Mouse (Mus musculus) intestine, embryonic 14.5 days (tissue): ENCODE data around the gene Ntm. TPM values are rescaled to one million over a fixed set of nuclear protein-coding genes. Genes with fewer than 3 reads are reported as not detected.

ENCODE experiments used
- ATAC-seq: fragments of 200-750 bp; cut with Nextera tagmentation; replicated peaks from 2 replicates; pipeline ENCODE4 v1.8.0; 2017; ENCODE audit warnings: low read depth, moderate number of reproducible peaks, moderate TSS enrichment, moderate library complexity; ENCODE audit not compliant: low FRiP score, low TSS enrichment
- DNase-seq: peaks from one replicate; pipeline ENCODE4 v3.0.0-alpha.2; 2018; ENCODE audit warnings: low spot score
- H3K27ac ChIP-seq: fragments of 300-500 bp; sonication (generic); 2 replicates; pipeline ENCODE4 v1.5.1; 2014; ENCODE audit warnings: low read depth, mild to moderate bottlenecking, control low read depth
- H3K27me3 ChIP-seq: fragments of 300-500 bp; sonication (generic); replicated peaks from 2 replicates; pipeline ENCODE4 v1.6.1; 2014; ENCODE audit warnings: low read length, control low read depth; ENCODE audit not compliant: control insufficient read depth, insufficient read depth
- H3K36me3 ChIP-seq: fragments of 300-500 bp; sonication (generic); 2 replicates; pipeline ENCODE4 v1.6.1; 2014; ENCODE audit warnings: low read length, control low read depth; ENCODE audit not compliant: control insufficient read depth, insufficient read depth
- H3K4me1 ChIP-seq: fragments of 300-500 bp; sonication (generic); replicated peaks from 2 replicates; pipeline ENCODE4 v1.6.1; 2014; ENCODE audit warnings: low read length, control low read depth, mixed read lengths; ENCODE audit not compliant: control insufficient read depth, insufficient read depth
- H3K4me2 ChIP-seq: fragments of 300-500 bp; sonication (generic); 2 replicates; pipeline ENCODE4 v1.6.1; 2014; ENCODE audit warnings: low read length
- H3K4me3 ChIP-seq: fragments of 300-500 bp; sonication (generic); 2 replicates; pipeline ENCODE4 v1.5.1; 2014; ENCODE audit warnings: low read depth, low read length, control low read depth, mixed read lengths
- H3K9ac ChIP-seq: fragments of 300-500 bp; sonication (generic); 2 replicates; pipeline ENCODE4 v1.6.1; 2014; ENCODE audit warnings: mild to moderate bottlenecking, low read length
- H3K9me3 ChIP-seq: fragments of 300-500 bp; sonication (generic); 2 replicates; pipeline ENCODE4 v1.6.1; 2016; ENCODE audit warnings: low read length, control low read depth; ENCODE audit not compliant: control insufficient read depth
- WGBS: fragments of 180-500 bp; shearing (Covaris S2); extraction: QIAGEN DNeasy Blood & Tissue Kit; methylation state at CpG from one replicate; pipeline ENCODE4 v1.1.7; 2014; 5-methylcytosine and 5-hydroxymethylcytosine counted together
- polyA plus RNA-seq: library from polyadenylated mRNA; unstranded; fragments of >200 nt; fragmentation: Nextera tagmentation; extraction: Ambion mirVana; gene quantifications from 2 replicates; pipeline ENCODE4 v1.2.1, GENCODE M21; 2014

Ntm gene
- polyA plus RNA-seq, 1 experiment from 2014 or later: 11.6 TPM

DNA sequence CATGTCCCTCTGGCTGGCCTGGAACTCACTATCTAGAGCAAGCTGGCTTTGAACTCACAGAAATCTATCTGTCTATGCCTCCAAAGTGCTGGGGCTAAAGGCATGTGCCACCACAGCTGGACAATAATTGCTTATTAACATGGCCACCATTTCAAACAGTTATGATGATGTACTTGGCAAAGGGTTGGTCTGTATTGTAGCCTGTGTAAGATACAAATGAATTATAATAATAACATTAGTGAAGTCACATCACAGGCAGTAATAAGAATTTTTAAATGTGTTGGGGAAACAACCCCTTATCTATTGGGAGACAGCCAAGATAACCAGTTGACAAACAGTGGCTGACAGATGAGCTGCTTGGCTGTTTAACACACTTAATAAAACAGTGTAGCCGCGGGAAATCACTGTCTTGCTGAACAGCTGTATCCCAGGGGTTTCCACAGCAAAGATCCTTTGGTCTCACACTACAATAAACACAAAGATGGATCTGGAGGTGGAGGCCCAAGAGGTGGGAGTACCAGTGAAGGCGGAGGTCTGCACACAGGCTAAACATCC, 302.8 kb downstream of the Ntm start:
- Histone ChIP-seq H3K36me3 (no peaks in the 10 kb centered on the region), H3K27ac (no peak overlapping the region), H3K9ac (no peak overlapping the region), H3K4me2 (no peak overlapping the region), H3K4me1 (no peaks in the 10 kb centered on the region; the same call in 1 of the 2 replicates), H3K9me3 (no peaks in the 10 kb centered on the region), H3K4me3 (no peak overlapping the region), H3K27me3 (no peaks in the 10 kb centered on the region)
- WGBS: 29% methylated on average over 3 of the region's 3 CpGs
- ATAC-seq: no peak
- DNase-seq: no peak

DNA sequence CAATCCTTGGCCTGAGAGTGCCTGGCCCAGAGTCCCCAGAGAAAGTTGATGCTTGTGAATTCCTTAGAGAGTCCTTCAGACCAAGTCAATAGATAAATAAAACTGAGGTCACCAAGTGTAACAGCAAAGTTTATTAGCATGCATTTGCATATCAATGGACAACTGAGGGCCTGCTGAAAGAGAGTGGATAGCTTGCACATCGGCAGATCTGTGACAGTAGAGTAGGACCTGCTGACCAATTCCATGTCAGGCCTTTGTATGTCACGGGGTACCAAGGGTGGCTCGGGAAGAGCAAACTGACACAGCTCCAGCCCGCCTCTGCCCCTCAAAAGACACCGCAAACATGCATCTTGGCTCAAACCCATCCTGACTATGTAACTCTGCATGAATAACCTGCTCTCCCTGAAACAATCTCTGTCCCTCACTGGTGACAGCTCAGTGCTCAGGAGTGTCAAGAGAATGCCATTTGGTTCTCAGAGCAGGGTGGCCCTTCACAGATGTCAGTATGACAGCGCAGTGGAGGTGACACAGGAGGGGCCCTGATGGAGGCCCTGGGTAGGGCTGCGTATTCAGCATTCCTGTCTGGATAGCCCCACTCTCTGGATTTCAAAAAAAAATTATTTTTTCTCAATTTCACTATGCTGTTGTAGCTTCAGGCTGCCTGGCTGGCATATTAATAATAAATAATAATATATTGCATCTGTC, 305.0 kb downstream of the Ntm start:
- Histone ChIP-seq H3K36me3 (no peaks in the 10 kb centered on the region), H3K9ac (no peak overlapping the region), H3K4me2 (no peak overlapping the region), H3K4me3 (no peak overlapping the region), H3K27me3 (no peaks in the 10 kb centered on the region), H3K27ac (no peak overlapping the region), H3K9me3 (no peaks in the 10 kb centered on the region), H3K4me1 (no peaks in the 10 kb centered on the region; the same call in 1 of the 2 replicates)
- no peak for ATAC-seq
- no peak for DNase-seq
- 77% methylated on average over 7 of the region's 7 CpGs for WGBS

DNA sequence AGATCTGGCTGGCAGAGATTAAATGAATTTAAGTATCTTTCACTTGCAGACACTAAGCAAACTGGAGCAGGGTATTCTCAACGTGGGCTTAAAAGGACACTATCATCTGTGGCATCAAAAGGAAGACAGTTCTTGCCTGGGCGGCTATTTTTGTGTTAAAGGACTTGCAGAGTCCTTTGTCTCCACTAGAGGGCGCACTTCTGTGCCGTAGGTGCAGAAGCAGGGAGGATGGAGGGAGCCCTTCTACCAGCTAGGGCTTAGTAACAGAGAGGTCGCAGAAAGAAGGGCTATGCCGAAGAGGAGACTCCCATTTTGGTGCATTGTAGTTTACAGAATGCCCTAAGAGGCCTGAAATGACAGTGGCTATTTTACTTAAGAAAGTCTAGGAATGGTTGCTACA, 308.1 kb downstream of the Ntm start:
- ATAC-seq (no peak), DNase-seq (no peak)
- H3K9me3 ChIP-seq: no peaks in the 10 kb centered on the region
- no peaks in the 10 kb centered on the region; the same call in 1 of the 2 replicates for H3K4me1 ChIP-seq
- H3K27me3 ChIP-seq: no peaks in the 10 kb centered on the region
- no peak overlapping the region for H3K27ac ChIP-seq
- WGBS: 14% methylated on average over 6 of the region's 6 CpGs
- no peaks in the 10 kb centered on the region for H3K36me3 ChIP-seq
- H3K4me3 ChIP-seq: no peak overlapping the region
- H3K4me2 ChIP-seq: no peak overlapping the region
- no peak overlapping the region for H3K9ac ChIP-seq

DNA sequence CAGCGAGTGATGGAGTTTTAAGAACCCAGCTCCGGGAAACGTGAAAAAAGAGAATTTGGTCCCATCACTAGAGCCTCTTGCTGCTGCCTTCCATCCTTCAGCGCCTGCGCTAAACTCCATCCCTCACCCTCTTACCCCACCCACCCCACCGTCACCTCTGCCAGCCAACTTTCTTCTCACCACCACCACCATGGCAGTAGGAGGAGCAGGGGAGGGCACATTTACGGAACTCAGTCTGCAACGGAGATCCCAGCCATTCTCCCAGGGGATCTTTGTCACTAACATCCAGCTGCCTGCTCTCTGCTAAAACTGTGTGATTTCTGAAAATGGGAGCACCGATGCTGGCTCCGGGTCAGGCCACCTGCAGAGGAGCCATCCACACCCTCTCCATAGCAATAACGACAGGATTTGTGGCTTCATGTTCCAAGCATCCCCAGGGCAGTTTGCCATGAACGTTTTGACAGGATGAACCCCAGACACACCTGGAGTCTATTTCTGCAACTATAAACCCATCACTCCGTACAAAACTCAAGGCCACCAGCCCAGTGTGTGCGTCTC, 309.2 kb downstream of the Ntm start:
- ATAC-seq (no peak), DNase-seq (no peak)
- WGBS: 65% methylated on average over 14 of the region's 14 CpGs
- H3K4me1 ChIP-seq: no peaks in the 10 kb centered on the region; the same call in 1 of the 2 replicates
- H3K4me2 ChIP-seq: no peak overlapping the region
- no peak overlapping the region for H3K9ac ChIP-seq
- H3K27ac ChIP-seq: no peak overlapping the region
- H3K27me3 ChIP-seq: no peaks in the 10 kb centered on the region
- no peaks in the 10 kb centered on the region for H3K36me3 ChIP-seq
- no peak overlapping the region for H3K4me3 ChIP-seq
- H3K9me3 ChIP-seq: no peaks in the 10 kb centered on the region

DNA sequence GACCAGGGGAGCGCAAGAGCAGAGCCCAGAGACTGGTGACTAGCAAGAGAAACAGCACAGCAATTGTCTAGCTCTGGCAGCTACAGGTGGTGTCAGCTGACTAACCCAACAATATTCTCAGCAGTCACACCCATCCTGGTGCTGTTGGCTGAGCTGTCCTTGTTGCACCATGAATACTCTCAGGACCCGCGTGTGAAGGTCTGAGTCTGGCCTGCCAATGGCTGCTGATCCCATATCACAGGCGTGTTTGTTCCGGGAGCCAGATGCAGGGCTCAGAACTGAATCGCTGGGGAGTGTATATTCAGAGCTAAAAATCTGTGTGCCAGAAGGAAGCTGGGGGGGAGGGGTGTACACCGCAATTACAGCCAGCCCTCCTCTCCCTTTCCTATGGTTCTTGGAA, 310.1 kb downstream of the Ntm start:
- Histone ChIP-seq H3K27ac (no peak overlapping the region), H3K9ac (no peak overlapping the region), H3K4me1 (no peaks in the 10 kb centered on the region; the same call in 1 of the 2 replicates), H3K9me3 (no peaks in the 10 kb centered on the region), H3K27me3 (no peaks in the 10 kb centered on the region), H3K36me3 (no peaks in the 10 kb centered on the region), H3K4me3 (no peak overlapping the region), H3K4me2 (no peak overlapping the region)
- ATAC-seq (no peak), DNase-seq (no peak)
- 72% methylated on average over 7 of the region's 7 CpGs for WGBS

DNA sequence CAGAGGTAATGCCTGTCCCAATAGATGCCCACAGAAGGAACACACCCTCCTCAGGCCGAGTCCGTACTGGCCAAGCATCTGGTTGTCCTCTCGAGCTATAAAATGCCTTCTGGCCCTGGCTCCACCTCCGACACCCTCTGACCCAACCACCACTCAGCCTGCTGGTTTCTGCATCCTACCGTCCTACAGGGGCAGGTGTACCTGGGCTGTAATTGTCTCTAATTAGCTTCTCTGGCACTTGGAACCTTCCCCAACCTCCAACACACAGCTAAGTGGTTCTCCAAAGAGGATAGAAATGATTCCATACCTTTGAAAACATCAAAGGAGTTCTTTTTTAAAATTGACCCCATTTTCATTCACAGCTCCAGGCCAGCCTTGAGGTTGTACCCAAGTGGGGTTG, 311.1 kb downstream of the Ntm start:
- H3K9ac ChIP-seq: no peak overlapping the region
- no peaks in the 10 kb centered on the region for H3K36me3 ChIP-seq
- no peaks in the 10 kb centered on the region; the same call in 1 of the 2 replicates for H3K4me1 ChIP-seq
- WGBS: 47% methylated on average over 5 of the region's 5 CpGs
- no peaks in the 10 kb centered on the region for H3K9me3 ChIP-seq
- ATAC-seq: no peak
- H3K27ac ChIP-seq: no peak overlapping the region
- no peaks in the 10 kb centered on the region for H3K27me3 ChIP-seq
- H3K4me3 ChIP-seq: no peak overlapping the region
- no peak overlapping the region for H3K4me2 ChIP-seq
- no peak for DNase-seq

DNA sequence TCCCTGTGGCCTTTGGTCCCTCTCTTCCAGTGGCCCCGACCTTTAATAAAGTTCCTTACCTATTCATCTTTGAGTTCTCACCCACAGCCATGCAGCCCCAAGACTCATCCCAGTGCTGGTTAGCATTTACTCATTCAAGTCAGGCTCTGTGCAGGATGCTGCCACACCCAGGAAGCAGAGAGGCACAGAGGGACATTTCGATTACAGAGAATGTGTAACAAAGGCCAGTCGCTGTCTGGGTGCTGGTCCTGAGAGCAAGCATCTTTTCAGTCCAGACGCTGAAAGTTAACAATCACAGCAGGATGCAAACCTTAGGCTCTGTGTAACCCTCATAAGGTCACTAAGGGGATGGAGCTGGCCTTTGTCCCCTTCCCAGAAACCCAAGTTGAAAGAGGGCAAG, 311.7 kb downstream of the Ntm start:
- no peak overlapping the region for H3K9ac ChIP-seq

DNA sequence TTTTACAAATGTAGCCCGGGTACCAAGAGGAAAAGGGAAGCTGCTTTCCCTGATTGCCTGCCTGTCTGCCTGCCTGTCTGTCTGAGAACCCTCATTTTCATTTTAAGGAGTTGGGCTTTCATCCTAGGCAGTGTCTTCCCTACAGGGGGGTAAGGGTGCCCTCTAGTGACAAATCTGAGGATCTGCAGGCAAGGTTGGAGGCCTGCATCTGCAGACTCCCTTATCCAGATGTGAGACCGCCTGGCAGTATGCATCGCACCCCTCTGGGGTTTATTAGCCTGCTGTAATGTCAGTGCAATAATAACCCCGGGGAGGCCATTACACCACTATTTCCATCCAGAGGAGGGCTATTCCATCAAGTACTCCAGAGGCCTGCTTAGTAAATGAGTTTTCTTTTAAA, 312.3 kb downstream of the Ntm start:
- no peak overlapping the region for H3K4me3 ChIP-seq
- no peaks in the 10 kb centered on the region; the same call in 1 of the 2 replicates for H3K4me1 ChIP-seq
- ATAC-seq (no peak), DNase-seq (peak; percentile 68)
- H3K36me3 ChIP-seq: no peaks in the 10 kb centered on the region
- no peak overlapping the region for H3K9ac ChIP-seq
- no peak overlapping the region for H3K27ac ChIP-seq
- WGBS: 26% methylated on average over 4 of the region's 4 CpGs
- no peaks in the 10 kb centered on the region for H3K9me3 ChIP-seq
- H3K4me2 ChIP-seq: no peak overlapping the region
- no peaks in the 10 kb centered on the region for H3K27me3 ChIP-seq

More for the DNA sequence above, 311.7 kb downstream of the Ntm start:
- H3K4me3 ChIP-seq: no peak overlapping the region
- no peaks in the 10 kb centered on the region for H3K36me3 ChIP-seq
- DNase-seq (no peak), ATAC-seq (no peak)
- H3K27me3 ChIP-seq: no peaks in the 10 kb centered on the region
- H3K9me3 ChIP-seq: no peaks in the 10 kb centered on the region
- no peaks in the 10 kb centered on the region; the same call in 1 of the 2 replicates for H3K4me1 ChIP-seq
- no peak overlapping the region for H3K27ac ChIP-seq
- 58% methylated on average over 4 of the region's 4 CpGs for WGBS
- H3K4me2 ChIP-seq: no peak overlapping the region
